Mouse (Mus musculus) megakaryocyte progenitor cell, adult 5-6 weeks (primary cell): ENCODE measurements around the gene Prl8a8. TPM values are rescaled to one million over a fixed set of nuclear protein-coding genes. Genes with fewer than 3 reads are reported as not detected.

Experiments used
- ATAC-seq: replicated peaks from 2 replicates; pipeline ENCODE4 v1.8.0; 2016; ENCODE audit warnings: mild to moderate bottlenecking, moderate TSS enrichment, inconsistent platforms; ENCODE audit not compliant: poor library complexity
- total RNA-seq, 2 experiments: library from RNA; stranded (forward) in 1 of 2; stranded (reverse) in 1 of 2; fragments of 157-497, 149-512 nt in 1 of 2; fragments of 200-1000 nt in 1 of 2; gene quantifications; 2 replicates each; pipeline versions ENCODE4 v1.2.3 to v1.2.4; 2015 to 2017

Gene Prl8a8
- total RNA-seq (2015) = not detected in 2 replicates
- total RNA-seq (2017) = not detected in 2 replicates

DNA sequence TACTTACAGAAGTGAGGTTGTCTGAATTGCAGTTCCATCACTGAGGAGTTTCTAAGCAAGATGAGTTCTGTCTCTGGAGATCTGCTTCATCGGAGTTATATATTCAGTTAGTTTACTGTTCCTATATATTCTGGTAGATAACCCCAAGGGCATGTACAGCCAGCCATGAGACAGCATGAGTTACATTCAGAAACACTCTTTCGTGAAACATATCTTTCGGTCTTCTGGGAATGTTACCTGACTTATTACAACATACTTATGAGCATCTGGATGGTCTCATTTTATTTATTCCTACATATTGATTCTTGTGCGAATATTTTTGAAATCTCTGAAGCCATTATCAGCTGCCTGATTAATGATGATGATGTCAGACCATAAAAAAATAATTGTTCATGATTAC, at the start of gene Prl8a8:
Gene Prl8a8 (minus strand): TSS at position 101 of the 400 bp plus-strand sequence.
- no peak for ATAC-seq

GRCm38 (mm10) chr13:27553336-27553735, 40.3 kb upstream of the Prl8a8 start:
- ATAC-seq = no peak

DNA sequence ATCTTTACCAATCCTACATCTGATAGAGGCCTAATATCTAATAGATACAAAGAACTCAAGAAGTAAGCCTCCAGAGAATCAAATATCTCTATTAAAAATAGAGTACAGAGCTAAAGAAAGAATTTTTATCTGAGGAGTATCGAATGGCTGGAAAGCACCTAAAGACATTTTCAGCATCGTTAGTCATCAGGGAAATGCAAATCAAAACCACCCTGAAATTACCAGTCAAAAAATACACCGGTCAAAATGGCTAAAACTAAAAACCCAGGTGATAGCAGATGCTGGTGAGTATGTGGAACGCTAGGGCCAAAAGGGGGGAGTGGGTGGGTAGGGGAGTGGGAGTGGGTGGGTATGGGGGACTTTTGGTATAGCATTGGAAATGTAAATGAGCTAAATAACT, 10.1 kb upstream of the Prl8a8 start:
- ATAC-seq = no peak

GRCm38 (mm10) chr13:27507645-27508044, 5.4 kb downstream of the Prl8a8 start:
- no peak for ATAC-seq

Other genes with a start within 250 kb of the Prl8a8 start
- not detected in 2 replicates for gene Prl6a1, start 200.6 kb downstream of the Prl8a8 start, total RNA-seq (2015)
- not detected in 2 replicates for gene Prl6a1, start 200.6 kb downstream of the Prl8a8 start, total RNA-seq (2017)
- not detected in 2 replicates for gene Prl8a2, start 167.5 kb downstream of the Prl8a8 start, total RNA-seq (2015)
- gene Prl8a2, start 167.5 kb downstream of the Prl8a8 start, total RNA-seq (2017) = not detected in 2 replicates
- not detected in 2 replicates for gene Prl2b1, start 122.4 kb downstream of the Prl8a8 start, total RNA-seq (2015)
- gene Prl2b1, start 122.4 kb downstream of the Prl8a8 start, total RNA-seq (2017) = not detected in 2 replicates
- not detected in 2 replicates for gene Prl8a6, start 74.5 kb downstream of the Prl8a8 start, total RNA-seq (2015)
- not detected in 2 replicates for gene Prl8a6, start 74.5 kb downstream of the Prl8a8 start, total RNA-seq (2017)
- gene Prl8a9, start 51.4 kb upstream of the Prl8a8 start, total RNA-seq (2015) = not detected in 2 replicates
- gene Prl8a9, start 51.4 kb upstream of the Prl8a8 start, total RNA-seq (2017) = not detected in 2 replicates
- gene Prl8a1, start 69.0 kb upstream of the Prl8a8 start, total RNA-seq (2015) = not detected in 2 replicates
- not detected in 2 replicates for gene Prl8a1, start 69.0 kb upstream of the Prl8a8 start, total RNA-seq (2017)
- not detected in 2 replicates for gene Prl7b1, start 97.4 kb upstream of the Prl8a8 start, total RNA-seq (2015)
- not detected in 2 replicates for gene Prl7b1, start 97.4 kb upstream of the Prl8a8 start, total RNA-seq (2017)
- gene Prl7a1, start 129.3 kb upstream of the Prl8a8 start, total RNA-seq (2015) = not detected in 2 replicates
- gene Prl7a1, start 129.3 kb upstream of the Prl8a8 start, total RNA-seq (2017) = not detected in 2 replicates
- not detected in 2 replicates for gene Prl7a2, start 154.8 kb upstream of the Prl8a8 start, total RNA-seq (2015)
- not detected in 2 replicates for gene Prl7a2, start 154.8 kb upstream of the Prl8a8 start, total RNA-seq (2017)
- gene Prl7d1, start 203.5 kb upstream of the Prl8a8 start, total RNA-seq (2015) = not detected in 2 replicates
- gene Prl7d1, start 203.5 kb upstream of the Prl8a8 start, total RNA-seq (2017) = not detected in 2 replicates